Mouse (Mus musculus): ENCODE measurements around the gene Tmem138. TPM values are rescaled to one million over a fixed set of nuclear protein-coding genes. Genes with fewer than 3 reads are reported as not detected.

Gene Tmem138
- polyA plus RNA-seq, 2 experiments, result 8.3 to 11.5 TPM

DNA sequence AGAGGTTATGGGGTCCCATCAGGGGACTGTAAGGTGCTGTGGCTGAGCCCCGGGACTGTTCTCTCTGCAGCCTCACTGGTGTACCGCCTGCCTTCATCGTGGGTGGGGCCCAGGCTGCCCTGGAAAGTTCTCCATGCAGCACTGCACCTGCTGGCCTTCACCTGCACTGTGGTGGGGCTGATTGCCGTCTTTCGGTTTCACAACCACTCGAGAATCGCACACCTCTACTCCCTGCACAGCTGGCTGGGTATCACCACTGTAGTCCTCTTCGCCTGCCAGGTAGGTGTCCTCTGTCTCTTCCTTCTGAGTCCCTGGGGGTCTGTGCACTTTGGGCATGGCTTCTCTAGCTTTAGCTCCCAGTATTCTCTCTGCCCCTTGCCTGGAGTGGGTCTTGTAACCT, 8.0 kb upstream of the Tmem138 start:
- no peaks in the 10 kb centered on the region for H3K27me3 ChIP-seq (ENCODE audit: control insufficient read depth, insufficient read depth, low read length)
- H3K9me3 ChIP-seq (ENCODE audit: control insufficient read depth, low read length), result no peaks in the 10 kb centered on the region
- 77% methylated on average over 8 of the region's 8 CpGs for WGBS (ENCODE audit: insufficient replicate concordance)
- H3K36me3 ChIP-seq (replicated peaks; ENCODE audit: control insufficient read depth, insufficient read depth, low read depth), result no peaks in the 10 kb centered on the region
- DNase-seq (ENCODE audit: low read depth in 3 of 3, low spot score in 3 of 3) (no peak), ATAC-seq (ENCODE audit: insufficient read depth) (0 out of 2 replicates have a peak, but pooled peaks have one; percentile 19)
- peaks cover 0 to 6% of the 10 kb centered on the region in 2 experiments; a peak in 2 of 4 replicates for H3K4me1 ChIP-seq (replicated peaks; ENCODE audit: control insufficient read depth in 2 of 2, insufficient read depth in 2 of 2, low read length in 1 of 2)
- no peak overlapping the region for H3K4me2 ChIP-seq (ENCODE audit: low read depth)
- H3K4me3 ChIP-seq (ENCODE audit: insufficient read depth in 1 of 2, low read depth in 2 of 2, low read length in 2 of 2), result no peak overlapping the region
- TF ChIP-seq CTCF (IDR thresholded peaks at IDR 0.05; ENCODE audit: low read depth), result no peak
- no peak for TF ChIP-seq EP300 (IDR thresholded peaks at IDR 0.05; ENCODE audit: low read depth)
- H3K27ac ChIP-seq, result no peak overlapping the region
- H3K9ac ChIP-seq (replicated peaks), result no peak overlapping the region

DNA sequence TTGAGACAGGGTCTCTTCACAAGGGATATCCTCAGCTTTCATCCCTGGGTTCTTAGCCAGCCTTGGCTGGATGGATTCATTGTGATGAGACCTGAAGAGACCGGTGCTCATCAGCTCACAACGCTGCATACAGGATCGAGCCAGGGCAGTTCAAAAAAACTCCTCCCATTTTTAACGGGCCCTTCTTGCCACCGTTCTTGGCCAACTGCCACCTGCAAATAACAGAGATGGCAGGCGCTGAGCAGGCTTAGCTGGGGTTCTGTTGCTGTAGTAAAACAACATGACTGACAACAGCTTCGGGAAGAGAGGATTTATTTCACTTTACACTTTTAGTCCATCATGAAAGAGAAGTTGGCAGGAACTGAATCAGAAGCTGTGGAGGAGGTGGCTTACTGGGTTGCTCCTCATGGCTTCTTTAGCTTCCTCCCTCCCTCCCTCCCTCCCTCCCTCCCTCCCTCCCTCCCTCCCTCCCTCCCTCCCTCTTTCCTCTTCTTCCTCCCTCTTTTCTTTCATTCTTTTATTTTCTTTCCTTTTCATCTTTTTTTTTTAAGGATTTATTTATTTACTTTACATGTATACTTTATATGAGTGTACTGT, 6.5 kb upstream of the Tmem138 start:
- H3K36me3 ChIP-seq (replicated peaks; ENCODE audit: control insufficient read depth, insufficient read depth, low read depth), result no peaks in the 10 kb centered on the region
- H3K27ac ChIP-seq, result no peak overlapping the region
- H3K27me3 ChIP-seq (ENCODE audit: control insufficient read depth, insufficient read depth, low read length), result no peaks in the 10 kb centered on the region
- no peak overlapping the region for H3K4me3 ChIP-seq (ENCODE audit: insufficient read depth in 1 of 2, low read depth in 2 of 2, low read length in 2 of 2)
- no peaks in the 10 kb centered on the region for H3K9me3 ChIP-seq (ENCODE audit: control insufficient read depth, low read length)
- no peak overlapping the region for H3K9ac ChIP-seq (replicated peaks)
- no peak overlapping the region for H3K4me2 ChIP-seq (ENCODE audit: low read depth)
- 59% methylated on average over 7 of the region's 7 CpGs for WGBS (ENCODE audit: insufficient replicate concordance)
- TF ChIP-seq EP300 (IDR thresholded peaks at IDR 0.05; ENCODE audit: low read depth) (no peak), CTCF (IDR thresholded peaks at IDR 0.05; ENCODE audit: low read depth) (no peak)
- DNase-seq (ENCODE audit: low read depth in 3 of 3, low spot score in 3 of 3) (no peak), ATAC-seq (ENCODE audit: insufficient read depth) (no peak)
- peaks cover under 1 to 5% of the 10 kb centered on the region in 2 experiments; a peak in 3 of 4 replicates for H3K4me1 ChIP-seq (replicated peaks; ENCODE audit: control insufficient read depth in 2 of 2, insufficient read depth in 2 of 2, low read length in 1 of 2)

DNA sequence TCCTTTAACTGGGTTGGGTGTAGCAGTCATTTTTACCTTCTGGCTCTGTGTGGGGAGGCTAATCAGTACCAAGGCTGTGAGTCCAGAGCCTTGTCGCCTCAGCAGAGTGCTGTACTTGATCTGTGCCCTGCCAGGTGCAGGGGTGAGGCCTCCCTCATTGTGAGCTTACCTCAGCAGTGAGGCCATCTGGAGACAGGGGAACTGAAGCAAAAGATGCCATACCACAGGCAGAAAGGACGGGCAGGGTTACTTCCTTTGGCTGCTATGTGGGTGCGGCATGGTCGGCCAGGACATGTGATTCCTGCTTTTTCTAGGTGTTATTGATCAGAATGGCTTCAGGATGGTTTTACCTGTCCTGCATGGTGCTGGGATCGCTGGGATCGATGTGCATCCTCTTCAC, 4.8 kb upstream of the Tmem138 start:
- Histone ChIP-seq H3K4me2 (ENCODE audit: low read depth) (no peak overlapping the region), H3K36me3 (replicated peaks; ENCODE audit: control insufficient read depth, insufficient read depth, low read depth) (no peaks in the 10 kb centered on the region), H3K9me3 (ENCODE audit: control insufficient read depth, low read length) (no peaks in the 10 kb centered on the region), H3K9ac (replicated peaks) (no peak overlapping the region), H3K27me3 (ENCODE audit: control insufficient read depth, insufficient read depth, low read length) (no peaks in the 10 kb centered on the region), H3K4me1 (replicated peaks; ENCODE audit: control insufficient read depth in 2 of 2, insufficient read depth in 2 of 2, low read length in 1 of 2) (peaks cover 11 to 13% of the 10 kb centered on the region in 2 experiments), H3K27ac (no peak overlapping the region), H3K4me3 (ENCODE audit: insufficient read depth in 1 of 2, low read depth in 2 of 2, low read length in 2 of 2) (no peak overlapping the region)
- 75% methylated on average over 6 of the region's 6 CpGs for WGBS (ENCODE audit: insufficient replicate concordance)
- ATAC-seq (ENCODE audit: insufficient read depth) (no peak), DNase-seq (ENCODE audit: low read depth in 3 of 3, low spot score in 3 of 3) (no peak)
- no peak for TF ChIP-seq CTCF (IDR thresholded peaks at IDR 0.05; ENCODE audit: low read depth)
- TF ChIP-seq EP300 (IDR thresholded peaks at IDR 0.05; ENCODE audit: low read depth), result no peak

DNA sequence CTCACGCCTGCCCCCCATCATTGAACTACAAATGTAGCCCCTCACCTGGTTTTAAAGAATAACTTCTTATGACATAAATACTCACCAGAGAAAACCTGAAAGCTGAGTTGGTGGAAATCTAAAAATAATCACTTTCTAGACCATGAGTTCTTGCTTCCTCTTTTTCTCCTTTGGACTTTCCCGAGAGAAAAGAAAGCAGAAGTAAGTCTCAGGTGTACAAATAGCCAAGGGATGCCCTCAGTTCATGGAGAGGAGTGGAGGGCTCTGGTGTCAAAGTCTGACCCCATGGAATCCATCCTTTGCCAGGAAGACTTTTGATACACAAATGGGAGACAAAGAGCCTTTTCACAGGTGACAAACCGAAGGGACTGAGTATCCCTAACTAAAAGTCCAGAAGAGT, 3.6 kb upstream of the Tmem138 start:
- no peak for TF ChIP-seq CTCF (IDR thresholded peaks at IDR 0.05; ENCODE audit: low read depth)
- no peak for TF ChIP-seq EP300 (IDR thresholded peaks at IDR 0.05; ENCODE audit: low read depth)
- H3K4me1 ChIP-seq (replicated peaks; ENCODE audit: control insufficient read depth in 2 of 2, insufficient read depth in 2 of 2, low read length in 1 of 2), result peaks cover 11 to 19% of the 10 kb centered on the region in 2 experiments
- H3K27ac ChIP-seq, result no peak overlapping the region
- H3K4me3 ChIP-seq (ENCODE audit: insufficient read depth in 1 of 2, low read depth in 2 of 2, low read length in 2 of 2), result no peak overlapping the region
- no peaks in the 10 kb centered on the region for H3K9me3 ChIP-seq (ENCODE audit: control insufficient read depth, low read length)
- no peak overlapping the region for H3K4me2 ChIP-seq (ENCODE audit: low read depth)
- H3K9ac ChIP-seq (replicated peaks), result no peak overlapping the region
- no peaks in the 10 kb centered on the region for H3K36me3 ChIP-seq (replicated peaks; ENCODE audit: control insufficient read depth, insufficient read depth, low read depth)
- WGBS (ENCODE audit: insufficient replicate concordance), result 39% methylated on average over 3 of the region's 3 CpGs
- ATAC-seq (ENCODE audit: insufficient read depth), result no peak
- no peaks in the 10 kb centered on the region for H3K27me3 ChIP-seq (ENCODE audit: control insufficient read depth, insufficient read depth, low read length)
- DNase-seq (ENCODE audit: low read depth in 3 of 3, low spot score in 3 of 3), result no peak

DNA sequence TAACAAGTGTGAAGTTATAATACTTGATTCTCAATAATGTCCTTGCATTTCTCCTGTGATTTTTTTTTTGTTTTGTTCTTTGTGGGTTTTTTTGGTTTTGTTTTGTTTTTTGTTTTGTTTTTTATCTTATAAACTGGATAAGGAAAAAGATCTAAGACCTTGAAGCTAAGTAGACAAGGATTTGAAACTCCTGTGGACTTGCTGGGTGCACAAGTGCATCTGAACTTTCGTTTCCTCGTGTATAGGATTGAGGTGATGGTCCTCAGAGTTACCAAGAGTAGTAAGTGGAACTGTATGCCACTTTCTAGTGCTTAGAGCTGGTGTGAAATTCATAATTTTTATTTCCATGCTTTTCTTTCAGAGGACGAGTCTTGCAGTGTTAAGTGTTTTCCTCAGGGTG, 2.9 kb upstream of the Tmem138 start:
- TF ChIP-seq CTCF (IDR thresholded peaks at IDR 0.05; ENCODE audit: low read depth), result no peak
- no peak for TF ChIP-seq EP300 (IDR thresholded peaks at IDR 0.05; ENCODE audit: low read depth)
- 60% methylated on average over 3 of the region's 3 CpGs for WGBS (ENCODE audit: insufficient replicate concordance)
- H3K27ac ChIP-seq, result no peak overlapping the region
- peaks cover 11 to 19% of the 10 kb centered on the region in 2 experiments for H3K4me1 ChIP-seq (replicated peaks; ENCODE audit: control insufficient read depth in 2 of 2, insufficient read depth in 2 of 2, low read length in 1 of 2)
- H3K4me2 ChIP-seq (ENCODE audit: low read depth), result no peak overlapping the region
- no peaks in the 10 kb centered on the region for H3K9me3 ChIP-seq (ENCODE audit: control insufficient read depth, low read length)
- ATAC-seq (ENCODE audit: insufficient read depth), result no peak
- H3K36me3 ChIP-seq (replicated peaks; ENCODE audit: control insufficient read depth, insufficient read depth, low read depth), result no peaks in the 10 kb centered on the region; the same call in 1 of the 2 replicates
- DNase-seq (ENCODE audit: low read depth in 3 of 3, low spot score in 3 of 3), result no peak
- H3K9ac ChIP-seq (replicated peaks), result no peak overlapping the region
- no peaks in the 10 kb centered on the region for H3K27me3 ChIP-seq (ENCODE audit: control insufficient read depth, insufficient read depth, low read length)
- H3K4me3 ChIP-seq (ENCODE audit: insufficient read depth in 1 of 2, low read depth in 2 of 2, low read length in 2 of 2), result no peak overlapping the region

Data from liver, embryonic 14.5 days (tissue).